Mouse (Mus musculus) midbrain, embryonic 14.5 days (tissue): ENCODE measurements around the gene Gimap4. TPM values are rescaled to one million over a fixed set of nuclear protein-coding genes. Genes with fewer than 3 reads are reported as not detected.

Experiments
- ATAC-seq: fragments of 200-750 bp; cut with Nextera tagmentation; 2 replicates; pipeline ENCODE4 v1.8.0; 2017; ENCODE audit warnings: moderate number of reproducible peaks, moderate library complexity; ENCODE audit not compliant: low FRiP score, low TSS enrichment
- DNase-seq: peaks from one replicate; pipeline ENCODE4 v3.0.0-alpha.2; 2015
- H3K27ac ChIP-seq: fragments of 300-500 bp; sonication (generic); replicated peaks from 2 replicates; pipeline ENCODE4 v1.5.1; 2014; ENCODE audit warnings: mild to moderate bottlenecking, low read depth, low read length, moderate library complexity
- H3K27me3 ChIP-seq: fragments of 300-500 bp; sonication (generic); 2 replicates; pipeline ENCODE4 v1.6.1; 2014; ENCODE audit warnings: low read length, control low read depth, mixed read lengths; ENCODE audit not compliant: control insufficient read depth, insufficient read depth
- H3K36me3 ChIP-seq: fragments of 300-500 bp; sonication (generic); 2 replicates; pipeline ENCODE4 v1.6.1; 2014; ENCODE audit warnings: low read length, control low read depth; ENCODE audit not compliant: control insufficient read depth, insufficient read depth
- H3K4me1 ChIP-seq: fragments of 300-500 bp; sonication (generic); 2 replicates; pipeline ENCODE4 v1.6.1; 2014; ENCODE audit warnings: mild to moderate bottlenecking, antibody characterized with exemption, low read length, control low read depth; ENCODE audit not compliant: control insufficient read depth, insufficient read depth
- H3K4me2 ChIP-seq: fragments of 300-500 bp; sonication (generic); 2 replicates; pipeline ENCODE4 v1.6.1; 2014; ENCODE audit warnings: mild to moderate bottlenecking, low read length, moderate library complexity
- H3K4me3 ChIP-seq: fragments of 300-500 bp; sonication (generic); replicated peaks from 2 replicates; pipeline ENCODE4 v1.5.1; 2014; ENCODE audit warnings: low read depth, low read length
- H3K9ac ChIP-seq: fragments of 300-500 bp; sonication (generic); replicated peaks from 2 replicates; pipeline ENCODE4 v1.6.1; 2014; ENCODE audit warnings: mild to moderate bottlenecking, low read length, moderate library complexity
- H3K9me3 ChIP-seq: fragments of 300-500 bp; sonication (generic); 2 replicates; pipeline ENCODE4 v1.6.1; 2016; ENCODE audit warnings: low read length, control low read depth, mixed read lengths; ENCODE audit not compliant: control insufficient read depth
- WGBS: fragments of 180-500 bp; shearing (Covaris S2); extraction: QIAGEN DNeasy Blood & Tissue Kit; methylation state at CpG from one replicate; pipeline ENCODE4 v1.1.7; 2014; 5-methylcytosine and 5-hydroxymethylcytosine counted together
- polyA plus RNA-seq: library from polyadenylated mRNA; unstranded; fragments of >200 nt; fragmentation: Nextera tagmentation; extraction: Ambion mirVana; gene quantifications from 2 replicates; pipeline ENCODE4 v1.2.1, GENCODE M21; 2014

Gimap4 gene
- polyA plus RNA-seq, 1 experiment from 2014 or later, result 1.4 TPM

DNA sequence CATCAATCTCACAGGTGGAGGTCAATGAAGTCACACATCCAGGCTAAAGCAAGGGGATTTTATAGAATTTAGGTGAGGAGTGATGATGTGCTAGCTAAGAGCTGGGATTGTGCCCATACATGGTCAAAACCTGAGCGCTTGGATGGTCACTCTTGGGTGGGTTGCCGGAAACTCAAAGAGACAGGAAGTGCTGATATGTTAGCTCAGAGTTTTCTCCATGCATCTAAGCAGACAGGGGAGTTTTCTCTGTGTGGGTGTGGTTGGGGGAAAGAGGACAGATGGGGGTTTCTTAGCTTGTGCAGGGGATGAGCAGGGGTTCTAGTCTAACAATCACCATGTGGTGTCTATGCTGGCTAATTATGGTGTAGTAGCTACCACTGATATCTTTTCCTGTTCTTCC lies 5.0 kb downstream of the Gimap4 start:
- WGBS, result 91% methylated on average over 2 of the region's 2 CpGs
- Histone ChIP-seq H3K9me3 (no peaks in the 10 kb centered on the region), H3K9ac (no peak overlapping the region), H3K4me1 (no peaks in the 10 kb centered on the region), H3K4me2 (no peak overlapping the region), H3K36me3 (no peaks in the 10 kb centered on the region), H3K27me3 (no peaks in the 10 kb centered on the region), H3K27ac (no peak overlapping the region), H3K4me3 (no peak overlapping the region)
- no peak for DNase-seq
- no peak for ATAC-seq

DNA sequence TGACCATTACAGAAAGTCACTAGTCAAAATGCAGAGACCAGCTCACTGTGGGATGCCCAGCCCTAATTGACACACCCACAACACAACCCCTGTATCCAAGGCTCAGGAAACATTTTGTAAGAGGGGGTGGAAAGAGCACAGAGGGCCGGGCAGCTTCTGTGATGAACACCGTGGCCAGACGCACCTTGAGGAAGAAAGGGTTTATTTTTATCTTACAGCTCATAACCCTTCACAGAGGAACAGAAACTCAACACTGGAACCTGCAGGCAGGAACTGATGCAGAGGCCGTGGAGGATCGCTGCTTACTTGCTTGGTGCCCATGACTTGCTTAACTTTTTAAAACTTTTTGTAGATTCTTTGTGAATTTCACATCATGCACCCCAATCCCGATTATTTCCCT lies 8.6 kb downstream of the Gimap4 start:
- H3K4me2 ChIP-seq, result no peak overlapping the region
- DNase-seq (no peak), ATAC-seq (no peak)
- H3K36me3 ChIP-seq, result no peaks in the 10 kb centered on the region
- WGBS, result 91% methylated on average over 6 of the region's 6 CpGs
- H3K27me3 ChIP-seq, result no peaks in the 10 kb centered on the region
- H3K4me3 ChIP-seq, result no peak overlapping the region
- H3K9me3 ChIP-seq, result no peaks in the 10 kb centered on the region
- H3K9ac ChIP-seq, result no peak overlapping the region
- H3K27ac ChIP-seq, result no peak overlapping the region
- no peaks in the 10 kb centered on the region for H3K4me1 ChIP-seq

DNA sequence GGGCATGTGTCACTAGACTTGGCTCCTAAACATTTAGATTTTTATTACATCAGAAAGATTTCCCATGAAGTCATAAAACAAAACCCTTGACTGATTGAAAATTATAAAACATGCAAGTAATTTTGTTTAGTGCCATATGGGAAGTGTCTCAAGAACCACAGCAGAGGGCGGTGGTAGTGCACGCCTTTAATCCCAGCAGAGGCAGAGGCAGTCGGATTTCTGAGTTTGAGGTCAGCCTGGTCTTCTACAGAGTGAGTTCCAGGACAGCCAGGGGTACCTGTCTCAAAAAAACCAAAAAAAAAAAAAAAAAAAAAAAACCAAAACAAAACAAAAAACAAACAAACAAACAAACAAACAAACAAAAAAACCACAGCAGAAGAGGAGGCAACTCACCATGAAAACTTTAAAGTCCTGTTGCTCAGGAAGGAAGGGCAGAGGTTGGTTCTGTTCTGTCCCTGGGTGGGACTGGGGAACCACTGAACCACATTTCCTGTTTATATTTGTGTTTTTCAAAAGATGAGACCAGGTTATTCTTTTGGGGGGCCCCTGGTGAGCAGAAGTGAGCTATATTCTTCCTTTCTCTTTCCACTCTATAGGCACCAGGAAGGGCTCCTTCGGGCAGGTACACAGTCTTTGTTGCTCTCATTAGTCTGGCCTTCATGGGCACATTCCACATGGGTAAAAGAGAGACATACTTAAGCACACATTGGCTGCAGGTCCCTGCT lies 12.6 kb downstream of the Gimap4 start:
- H3K27me3 ChIP-seq, result no peaks in the 10 kb centered on the region
- DNase-seq (no peak), ATAC-seq (no peak)
- 86% methylated on average over 4 of the region's 4 CpGs for WGBS
- H3K9me3 ChIP-seq, result no peaks in the 10 kb centered on the region
- H3K4me2 ChIP-seq, result no peak overlapping the region
- H3K9ac ChIP-seq, result no peak overlapping the region
- H3K4me3 ChIP-seq, result no peak overlapping the region
- H3K27ac ChIP-seq, result no peak overlapping the region
- H3K4me1 ChIP-seq, result no peaks in the 10 kb centered on the region
- H3K36me3 ChIP-seq, result no peaks in the 10 kb centered on the region

DNA sequence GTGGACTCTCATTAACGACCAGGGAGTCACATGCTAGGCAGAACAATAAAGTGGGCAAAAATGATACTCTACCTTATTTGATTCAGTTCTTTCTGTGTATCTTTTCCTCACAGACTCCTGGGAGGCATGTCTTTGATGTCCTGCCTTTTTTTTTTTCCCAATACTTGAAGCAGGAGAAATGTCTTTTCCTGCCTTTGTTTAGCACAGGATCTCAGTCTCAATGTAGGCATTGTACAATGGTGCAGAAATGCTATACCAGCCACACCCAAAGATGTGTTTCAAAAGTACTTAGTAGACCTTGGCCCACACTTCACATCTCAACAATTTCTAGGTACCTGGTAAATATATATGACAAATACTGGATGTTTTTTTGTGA lies 13.2 kb downstream of the Gimap4 start:
- no peaks in the 10 kb centered on the region for H3K27me3 ChIP-seq
- H3K9me3 ChIP-seq, result no peaks in the 10 kb centered on the region
- H3K4me1 ChIP-seq, result no peaks in the 10 kb centered on the region
- no peak overlapping the region for H3K4me3 ChIP-seq
- H3K4me2 ChIP-seq, result no peak overlapping the region
- no peaks in the 10 kb centered on the region for H3K36me3 ChIP-seq
- H3K9ac ChIP-seq, result no peak overlapping the region
- no peak overlapping the region for H3K27ac ChIP-seq
- DNase-seq (no peak), ATAC-seq (no peak)
- WGBS, result 75% methylated on average over 1 of the region's 1 CpGs

DNA sequence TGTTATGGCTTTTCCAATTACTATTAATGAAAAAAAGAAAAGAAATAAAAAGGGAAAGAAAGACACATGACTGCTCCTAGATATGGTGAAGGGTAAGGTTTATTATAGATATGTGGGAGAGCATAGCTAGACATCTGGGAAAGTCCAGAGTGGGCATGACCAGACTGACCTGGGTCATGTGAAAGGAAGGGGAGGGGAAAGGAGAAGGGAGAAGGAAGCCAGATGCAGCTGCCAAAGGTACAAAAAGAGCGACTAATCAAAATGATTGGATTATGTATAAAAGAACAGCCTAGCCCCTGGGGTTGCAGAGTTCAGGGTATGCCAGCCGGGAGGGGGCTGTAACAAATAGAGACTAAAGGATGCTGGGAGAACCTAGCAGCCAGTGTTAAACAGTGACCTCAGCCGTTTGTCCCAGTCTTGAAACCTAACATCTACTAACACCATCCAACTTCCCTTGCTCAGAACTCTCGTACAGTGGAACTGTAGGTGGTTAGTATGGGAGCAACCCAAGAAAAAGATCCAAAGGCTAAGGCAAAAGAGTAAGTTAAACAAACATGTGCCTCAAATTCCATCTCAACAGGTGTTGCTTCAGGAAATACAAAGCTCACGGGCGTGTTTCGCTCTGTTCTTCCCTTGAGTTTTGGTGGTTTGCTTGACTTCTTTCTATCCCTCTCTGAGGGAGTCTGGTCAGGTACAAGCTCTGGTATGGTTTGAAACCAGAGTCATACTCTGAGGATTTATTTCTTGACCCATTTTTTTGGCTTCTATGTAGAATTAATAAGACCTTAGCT lies 13.9 kb downstream of the Gimap4 start:
- 74% methylated on average over 7 of the region's 7 CpGs for WGBS
- Histone ChIP-seq H3K9me3 (no peaks in the 10 kb centered on the region), H3K36me3 (no peaks in the 10 kb centered on the region), H3K27me3 (no peaks in the 10 kb centered on the region), H3K4me3 (no peak overlapping the region), H3K4me2 (no peak overlapping the region), H3K4me1 (no peaks in the 10 kb centered on the region), H3K9ac (no peak overlapping the region), H3K27ac (no peak overlapping the region)
- no peak for ATAC-seq
- no peak for DNase-seq

DNA sequence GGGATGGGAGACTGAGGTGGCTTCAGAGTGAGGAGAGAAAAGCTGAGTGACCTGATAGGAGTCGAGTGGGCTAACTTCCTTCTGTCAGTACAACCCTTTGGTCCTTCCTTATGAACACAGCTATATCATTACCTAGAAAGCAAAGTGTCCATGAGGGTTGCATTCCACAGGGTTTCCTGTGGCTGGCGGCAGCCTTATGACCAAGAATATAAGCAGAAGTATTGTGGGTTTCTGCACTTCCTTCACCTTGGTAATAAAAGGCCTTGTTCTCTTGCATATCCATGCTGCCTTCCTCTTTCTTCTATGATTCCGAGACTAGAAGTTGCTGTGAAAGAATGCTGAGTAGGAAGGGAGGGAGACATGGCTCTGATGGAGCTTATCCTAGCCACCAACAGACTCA lies 14.5 kb downstream of the Gimap4 start:
- H3K9me3 ChIP-seq, result no peaks in the 10 kb centered on the region
- WGBS, result 87% methylated on average over 3 of the region's 3 CpGs

DNA sequence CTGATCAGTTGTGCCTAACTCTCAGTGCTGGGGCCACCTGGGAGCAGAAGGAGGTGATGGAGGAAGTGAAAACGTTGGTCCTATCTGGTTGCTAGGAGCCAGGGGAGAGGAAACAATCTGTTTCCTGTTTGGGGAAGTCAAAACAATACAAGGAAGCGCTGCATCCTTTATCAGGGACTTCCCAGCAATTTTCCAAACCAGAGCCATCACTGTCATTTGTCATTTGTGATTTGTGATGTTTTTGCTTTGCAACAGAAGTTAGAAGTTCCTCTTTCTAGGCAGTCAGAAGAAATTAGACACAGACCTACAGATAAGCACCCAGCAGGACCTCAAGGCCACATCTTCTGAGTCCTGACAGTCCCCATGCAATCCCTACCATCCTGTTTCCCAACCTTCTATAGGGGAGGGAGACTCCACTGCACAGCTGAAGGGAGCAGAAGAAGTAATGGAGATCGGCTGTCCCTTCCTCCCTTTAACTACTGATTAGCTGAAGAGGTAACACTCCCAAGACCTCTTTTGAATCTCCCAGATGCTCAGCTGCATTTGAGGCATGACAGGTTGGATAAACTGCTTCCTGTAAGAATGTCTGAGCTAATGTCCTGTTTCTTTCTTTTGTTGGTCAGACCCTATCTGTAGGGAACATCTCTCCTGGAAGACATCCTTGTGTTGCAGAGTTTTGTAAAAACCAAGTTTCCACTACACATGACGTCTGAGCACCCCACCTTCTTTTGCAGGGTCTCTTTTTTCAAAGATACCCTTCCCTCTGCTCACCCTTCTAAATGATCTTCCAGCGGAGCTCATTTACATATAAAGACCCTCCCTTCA lies 16.1 kb downstream of the Gimap4 start:
- Histone ChIP-seq H3K36me3 (no peaks in the 10 kb centered on the region), H3K9ac (no peak overlapping the region), H3K4me2 (no peak overlapping the region), H3K27ac (no peak overlapping the region), H3K4me3 (no peak overlapping the region), H3K9me3 (no peaks in the 10 kb centered on the region), H3K4me1 (no peaks in the 10 kb centered on the region), H3K27me3 (no peaks in the 10 kb centered on the region)
- WGBS, result 64% methylated on average over 5 of the region's 5 CpGs
- ATAC-seq (no peak), DNase-seq (no peak)

More for the DNA sequence above, 14.5 kb downstream of the Gimap4 start:
- DNase-seq (no peak), ATAC-seq (no peak)
- no peak overlapping the region for H3K27ac ChIP-seq
- no peak overlapping the region for H3K4me3 ChIP-seq
- no peaks in the 10 kb centered on the region for H3K36me3 ChIP-seq
- H3K4me2 ChIP-seq, result no peak overlapping the region
- H3K27me3 ChIP-seq, result no peaks in the 10 kb centered on the region
- no peak overlapping the region for H3K9ac ChIP-seq
- no peaks in the 10 kb centered on the region for H3K4me1 ChIP-seq

DNA sequence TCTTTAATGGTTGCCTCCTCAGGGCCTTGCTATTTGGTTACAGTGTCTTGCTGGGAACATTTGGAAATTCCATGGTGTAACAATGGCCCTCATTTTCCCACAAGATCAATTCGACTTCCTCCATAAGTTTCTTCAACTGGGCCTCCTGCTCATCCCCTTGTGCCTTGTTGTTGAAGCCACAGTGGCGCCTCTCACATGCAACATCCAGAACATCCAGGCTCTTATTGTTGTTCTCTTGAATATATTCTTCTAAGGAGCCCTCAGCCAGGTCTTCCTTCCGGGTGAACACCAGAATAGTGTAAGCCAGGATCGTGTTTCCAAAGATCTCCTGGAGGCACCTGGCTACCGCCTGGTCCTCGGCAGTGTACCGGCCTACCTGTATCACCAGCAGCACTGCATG lies 17.8 kb downstream of the Gimap4 start:
- no peaks in the 10 kb centered on the region for H3K36me3 ChIP-seq
- no peaks in the 10 kb centered on the region for H3K9me3 ChIP-seq
- WGBS, result 89% methylated on average over 7 of the region's 7 CpGs
- H3K9ac ChIP-seq, result no peak overlapping the region
- no peak overlapping the region for H3K4me3 ChIP-seq
- DNase-seq, result no peak
- no peaks in the 10 kb centered on the region for H3K27me3 ChIP-seq
- no peak overlapping the region for H3K4me2 ChIP-seq
- H3K4me1 ChIP-seq, result no peaks in the 10 kb centered on the region
- ATAC-seq, result no peak
- no peak overlapping the region for H3K27ac ChIP-seq
